Mouse (Mus musculus): ENCODE measurements at regions not wholly inside any gene's neighbourhood (a gene's known extent, or its start where the extent isn't known, plus 50 kb on each side); places are given as distances from the start of the nearest gene placed in this dataset.

GRCm38 (mm10) chr11:121768824-121769223 is 61.2 kb upstream of the Ptchd3 start:
- ChIA-PET CTCF (no interaction called here), POLR2A (no interaction called here)

GRCm38 (mm10) chr11:121770061-121770460 is 60.0 kb upstream of the Ptchd3 start:
- CTCF ChIA-PET, result no interaction called here
- POLR2A ChIA-PET, result interaction anchor here in 1 of 4 experiments (0.9 kb wide), 1 partner anchor 12 kb away, joined by 4 read pairs; no protein-coding TSS in a partner anchor

- ChIA-PET CTCF (no interaction called here), POLR2A (no interaction called here)
These were observed 53.1 kb upstream of the Ptchd3 start for GRCm38 (mm10) chr11:121776947-121777346.

- POLR2A ChIA-PET, result no interaction called here
- CTCF ChIA-PET, result no interaction called here
These were observed 52.5 kb upstream of the Ptchd3 start for GRCm38 (mm10) chr11:121777553-121777952.
